30 mouse cellular contexts compared by ENCODE assay signal in the genomic region with DNA sequence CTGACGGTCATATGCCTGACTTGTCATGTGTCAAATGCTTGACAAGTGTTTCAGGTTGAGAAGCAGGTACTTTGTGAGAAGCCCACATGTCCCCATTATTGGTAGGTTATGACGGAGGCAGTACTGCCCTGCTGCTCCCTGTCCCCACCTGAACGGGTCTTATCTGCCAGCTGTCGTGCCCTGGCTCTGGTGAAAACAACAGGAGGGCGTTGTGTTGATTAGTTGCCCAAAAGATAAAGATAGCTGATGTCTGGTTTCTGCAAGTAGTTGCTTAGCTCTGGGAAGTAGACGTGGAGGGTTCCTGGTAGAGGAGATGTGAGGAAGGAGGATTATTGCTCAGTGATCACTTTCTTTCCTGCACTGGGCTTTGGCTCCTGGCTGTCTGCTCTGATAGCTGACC.
"Had no signal": no experiment of that assay in that cellular context is flagged by ENCODE, and none has a peak within 500 bp of the region (broad histone marks: within the 10 kb centered on the region; RNA-seq: fewer than 3 reads in every experiment).

No protein-coding gene starts in this region.

- H3K27me3 ChIP-seq: limb, embryonic 12.5 days; limb, embryonic 13.5 days; limb, embryonic 15.5 days; liver, embryonic 12.5 days; liver, embryonic 13.5 days; liver, embryonic 15.5 days; lung, embryonic 15.5 days; megakaryocyte, embryonic 14.5 days; midbrain, embryonic 12.5 days; midbrain, embryonic 13.5 days; midbrain, embryonic 15.5 days; neural tube, embryonic 12.5 days had no signal

- ATAC-seq: liver, embryonic 12.5 days; liver, postnatal 0 days; lung, postnatal 0 days; midbrain, embryonic 13.5 days; midbrain, embryonic 15.5 days; midbrain, embryonic 16.5 days had no signal

- H3K27ac ChIP-seq: limb, embryonic 10.5 days; limb, embryonic 12.5 days; limb, embryonic 13.5 days; limb, embryonic 15.5 days; liver, embryonic 12.5 days; liver, embryonic 13.5 days; liver, embryonic 14.5 days; liver, embryonic 15.5 days; lung, embryonic 15.5 days; macrophage; midbrain, embryonic 10.5 days; midbrain, embryonic 12.5 days; midbrain, embryonic 13.5 days; midbrain, embryonic 15.5 days; neural tube, embryonic 12.5 days had no signal

- H3K4me3 ChIP-seq: limb, embryonic 10.5 days; limb, embryonic 12.5 days; limb, embryonic 13.5 days; limb, embryonic 15.5 days; liver, embryonic 12.5 days; liver, embryonic 13.5 days; liver, embryonic 15.5 days; lung, embryonic 15.5 days; megakaryocyte, embryonic 14.5 days; midbrain, embryonic 10.5 days; midbrain, embryonic 12.5 days; midbrain, embryonic 13.5 days; midbrain, embryonic 15.5 days; myocyte; neural tube, embryonic 12.5 days had no signal

- H3K9me3 ChIP-seq: limb, embryonic 10.5 days; limb, embryonic 12.5 days; limb, embryonic 13.5 days; limb, embryonic 15.5 days; liver, embryonic 12.5 days; liver, embryonic 13.5 days; liver, embryonic 15.5 days; lung, embryonic 15.5 days; megakaryocyte, embryonic 14.5 days; midbrain, embryonic 10.5 days; midbrain, embryonic 12.5 days; midbrain, embryonic 13.5 days; midbrain, embryonic 15.5 days; neural tube, embryonic 12.5 days had no signal

- H3K9ac ChIP-seq: limb, embryonic 12.5 days; limb, embryonic 13.5 days; limb, embryonic 15.5 days; liver, embryonic 12.5 days; liver, embryonic 13.5 days; liver, embryonic 14.5 days; liver, embryonic 15.5 days; liver, postnatal 0 days; lung, embryonic 14.5 days; lung, embryonic 15.5 days; midbrain, embryonic 12.5 days; midbrain, embryonic 13.5 days; midbrain, embryonic 15.5 days; neural tube, embryonic 12.5 days had no signal

- DNase-seq: left cerebral cortex, postnatal 4 days; liver; liver, embryonic 13.5 days; liver, postnatal 0 days; lung, adult 18-20 months; lung, adult 2 months; lung, embryonic 14.5 days; lung, postnatal 10 days; lung, postnatal 14 days; lung, postnatal 36 days; lung, postnatal 4 days; midbrain, embryonic 14.5 days had no signal
